Mouse (Mus musculus) kidney, adult 2 months (tissue): ENCODE measurements around the gene Pkn1.
A peak's percentile ranks its signal among the peaks of the same experiment; 100 is the strongest.

Experiments used
- CTCF ChIP-seq: fragments of 200-500 bp; conservative IDR thresholded peaks from 2 replicates; pipeline ENCODE4 v1.5.1; 2011; ENCODE audit warnings: low read depth, mild to moderate bottlenecking, control low read depth, low read length, moderate library complexity, mixed read lengths; ENCODE audit not compliant: insufficient read depth, insufficient read length
- POLR2A ChIP-seq: fragments of 200-500 bp; IDR thresholded peaks from one replicate; pipeline ENCODE4 v1.6.1; 2011; ENCODE audit warnings: low read depth, low read length, control low read depth

- TF ChIP-seq CTCF (peak; percentile 64), POLR2A (no peak)
Measured at GRCm38 (mm10) chr8:83729009-83729807, 30.2 kb upstream of the Pkn1 start.
